12 mouse cellular contexts compared by ENCODE assay signal in genomic region chr6:146630961-146631360, GRCm38 (mm10). TPM values are rescaled to one million over a fixed set of nuclear protein-coding genes. Genes with fewer than 3 reads are reported as not detected.
A peak's percentile ranks its signal among the peaks of the same experiment; 100 is the strongest.
DNase-seq lines count a peak whose midpoint lies in the region; ATAC-seq lines count a peak whose summit lies in the region.
"Had no signal": no experiment of that assay in that cellular context is flagged by ENCODE, and none has a peak within 500 bp of the region (broad histone marks: within the 10 kb centered on the region; RNA-seq: fewer than 3 reads in every experiment).

No protein-coding gene starts in this region.

- H3K4me1 ChIP-seq in kidney, embryonic 14.5 days (ENCODE audit: control insufficient read depth, insufficient read depth, low read length): peaks cover 16% of the 10 kb centered on the region

- no peaks in the 10 kb centered on the region for H3K9me3 ChIP-seq in kidney, embryonic 14.5 days (ENCODE audit: control insufficient read depth, low read length)
- H3K9me3 ChIP-seq: heart, embryonic 12.5 days; midbrain, embryonic 15.5 days had no signal

- H3K4me3 ChIP-seq in kidney, embryonic 14.5 days (ENCODE audit: low read length): no peak overlapping the region
- H3K4me3 ChIP-seq: heart, embryonic 12.5 days; midbrain, embryonic 15.5 days had no signal

- intact Hi-C loops in left cerebral cortex, postnatal 14 days (cut with DNase I): loop anchor here (5.0 kb wide), 1 partner anchor 54 kb away; the partner anchor contains the start of genes Fgfr1op2 and Ints13

- no peaks in the 10 kb centered on the region for H3K27me3 ChIP-seq in kidney, embryonic 14.5 days (ENCODE audit: control insufficient read depth, insufficient read depth, low read length)
- H3K27me3 ChIP-seq: heart, embryonic 12.5 days; midbrain, embryonic 15.5 days had no signal

- DNase-seq in kidney, adult 9 months: peak; percentile 84
- peak; percentile 86 for DNase-seq in adrenal gland, adult 2 months
- peak; percentile 72 to 84 for DNase-seq in kidney, postnatal 36 days
- no peak for DNase-seq in spleen, adult 12 weeks (ENCODE audit: low spot score)
- DNase-seq in T-cell, adult 2 months (ENCODE audit: low spot score): no peak
- no peak for DNase-seq in left cerebral cortex, postnatal 14 days (ENCODE audit: low spot score in 2 of 2)
- DNase-seq: lung, postnatal 14 days; thymus, postnatal 4 days had no signal

- no peak overlapping the region for H3K27ac ChIP-seq in kidney, embryonic 14.5 days (ENCODE audit: low read depth, low read length)
- H3K27ac ChIP-seq: hindbrain, embryonic 14.5 days; midbrain, embryonic 15.5 days had no signal

- H3K4me2 ChIP-seq in kidney, embryonic 14.5 days (replicated peaks; ENCODE audit: low read depth, low read length): no peak overlapping the region
- H3K4me2 ChIP-seq: heart, embryonic 12.5 days; hindbrain, embryonic 14.5 days; midbrain, embryonic 15.5 days had no signal

- H3K9ac ChIP-seq in kidney, embryonic 14.5 days (ENCODE audit: low read depth, low read length): no peak overlapping the region
- H3K9ac ChIP-seq: heart, embryonic 12.5 days; hindbrain, embryonic 14.5 days; midbrain, embryonic 15.5 days had no signal

- 64% methylated on average over 4 of the region's 4 CpGs for WGBS in kidney, embryonic 14.5 days

- H3K36me3 ChIP-seq in kidney, embryonic 14.5 days (ENCODE audit: control insufficient read depth, insufficient read depth, low read length): no peaks in the 10 kb centered on the region
- H3K36me3 ChIP-seq: heart, embryonic 12.5 days; midbrain, embryonic 15.5 days had no signal

- no peak for ATAC-seq in kidney, embryonic 14.5 days (ENCODE audit: low FRiP score, low TSS enrichment)
- ATAC-seq: midbrain, embryonic 15.5 days had no signal

RNA-seq across cellular contexts. Expression of gene Med21, which starts 11.4 kb away (rescaled TPM):
- 143 and 185 TPM in 2 replicates for polyA plus RNA-seq in kidney, embryonic 14.5 days (2014; fragmentation: Nextera tagmentation; extraction: Ambion mirVana)
- total RNA-seq in adrenal gland, adult 2 months (2021): 10 to 100 TPM; 67.5 to 78.9 TPM
- polyA plus RNA-seq in adrenal gland, adult 2 months (2012; rRNA removed): 10.8 and 20.8 TPM in 2 replicates
- total RNA-seq in left cerebral cortex, postnatal 14 days (2021): 10 to 100 TPM; 38.2 to 39.1 TPM

RNA-seq across cellular contexts. Expression of gene Tm7sf3, which starts 11.7 kb away (rescaled TPM):
- polyA plus RNA-seq in kidney, embryonic 14.5 days (2014; fragmentation: Nextera tagmentation; extraction: Ambion mirVana): 20.3 and 37.4 TPM in 2 replicates
- total RNA-seq in adrenal gland, adult 2 months (2021): 10 to 100 TPM; 31.7 to 51.5 TPM
- polyA plus RNA-seq in adrenal gland, adult 2 months (2012; rRNA removed): 17.0 and 22.5 TPM in 2 replicates
- total RNA-seq in left cerebral cortex, postnatal 14 days (2021): 10 to 100 TPM; 30.0 to 33.5 TPM

RNA-seq across cellular contexts. Expression of gene Ints13, which starts 53.3 kb away (rescaled TPM):
- 58.3 and 73.9 TPM in 2 replicates for polyA plus RNA-seq in kidney, embryonic 14.5 days (2014; fragmentation: Nextera tagmentation; extraction: Ambion mirVana)
- total RNA-seq in adrenal gland, adult 2 months (2021): 10 to 100 TPM; 31.3 to 34.3 TPM
- 8.5 and 8.9 TPM in 2 replicates for polyA plus RNA-seq in adrenal gland, adult 2 months (2012; rRNA removed)
- 10 to 100 TPM; 29.3 to 40.7 TPM for total RNA-seq in left cerebral cortex, postnatal 14 days (2021)

RNA-seq across cellular contexts. Expression of gene Fgfr1op2, which starts 54.0 kb away (rescaled TPM):
- polyA plus RNA-seq in kidney, embryonic 14.5 days (2014; fragmentation: Nextera tagmentation; extraction: Ambion mirVana): 83.1 and 100 TPM in 2 replicates
- 100 to 1,000 TPM; 108 to 137 TPM for total RNA-seq in adrenal gland, adult 2 months (2021)
- polyA plus RNA-seq in adrenal gland, adult 2 months (2012; rRNA removed): 172 and 185 TPM in 2 replicates
- 10 to 100 TPM; 71.7 to 79.8 TPM for total RNA-seq in left cerebral cortex, postnatal 14 days (2021)

Comparison
In these comparisons a context has a peak if more than half of its experiments do, and no peak if none do; other contexts are left out.
1. DNase-seq: peak in kidney, adult 9 months (single experiment), adrenal gland, adult 2 months (single experiment) and kidney, postnatal 36 days (2 of 2); none in spleen, adult 12 weeks (single experiment), T-cell, adult 2 months (single experiment) and left cerebral cortex, postnatal 14 days (0 of 2).